Mouse (Mus musculus) kidney, embryonic 16.5 days (tissue): Measurements from ENCODE around the gene Prr18. TPM values are rescaled to one million over a fixed set of nuclear protein-coding genes. Genes with fewer than 3 reads are reported as not detected.

ENCODE experiments used
- ATAC-seq: fragments of 200-750 bp; cut with Nextera tagmentation; 2 replicates; pipeline ENCODE4 v1.8.0; 2017; ENCODE audit warnings: moderate TSS enrichment; ENCODE audit not compliant: low FRiP score, low TSS enrichment
- H3K27ac ChIP-seq: fragments of 300-500 bp; sonication (generic); 2 replicates; pipeline ENCODE4 v1.5.1; 2014; ENCODE audit warnings: low read length
- H3K27me3 ChIP-seq: fragments of 300-500 bp; sonication (generic); 2 replicates; pipeline ENCODE4 v1.6.1; 2014; ENCODE audit warnings: low read length, control low read depth, mixed read lengths; ENCODE audit not compliant: insufficient read depth
- H3K36me3 ChIP-seq: fragments of 300-500 bp; sonication (generic); 2 replicates; pipeline ENCODE4 v1.6.1; 2014; ENCODE audit warnings: low read length, control low read depth, mixed read lengths; ENCODE audit not compliant: insufficient read depth
- H3K4me1 ChIP-seq: fragments of 300-500 bp; sonication (generic); 2 replicates; pipeline ENCODE4 v1.6.1; 2014; ENCODE audit warnings: low read length, control low read depth, mixed read lengths; ENCODE audit not compliant: insufficient read depth
- H3K4me2 ChIP-seq: fragments of 300-500 bp; sonication (generic); replicated peaks from 2 replicates; pipeline ENCODE4 v1.6.1; 2014; ENCODE audit warnings: low read depth, low read length
- H3K4me3 ChIP-seq: fragments of 300-500 bp; sonication (generic); 2 replicates; pipeline ENCODE4 v1.5.1; 2014; ENCODE audit warnings: mild to moderate bottlenecking, low read length
- H3K9ac ChIP-seq: fragments of 300-500 bp; sonication (generic); replicated peaks from 2 replicates; pipeline ENCODE4 v1.6.1; 2014; ENCODE audit warnings: low read length
- H3K9me3 ChIP-seq: fragments of 300-500 bp; sonication (generic); 2 replicates; pipeline ENCODE4 v1.6.1; 2016; ENCODE audit warnings: low read length, control low read depth
- WGBS: fragments of 180-500 bp; shearing (Covaris S2); extraction: QIAGEN DNeasy Blood & Tissue Kit; methylation state at CpG from one replicate; pipeline ENCODE4 v1.1.7; 2014; 5-methylcytosine and 5-hydroxymethylcytosine counted together
- polyA plus RNA-seq: library from polyadenylated mRNA; unstranded; fragments of >200 nt; fragmentation: Nextera tagmentation; extraction: Ambion mirVana; gene quantifications from 2 replicates; pipeline ENCODE4 v1.2.1, GENCODE M21; 2015

Prr18 gene
- polyA plus RNA-seq, 1 experiment from 2014 or later, result 0.19 TPM

GRCm38 (mm10) chr17:8339666-8340374 is 2.6 kb downstream of the Prr18 start:
- Histone ChIP-seq H3K27ac (no peak overlapping the region), H3K36me3 (no peaks in the 10 kb centered on the region), H3K9me3 (no peaks in the 10 kb centered on the region), H3K27me3 (peaks cover 42% of the 10 kb centered on the region), H3K9ac (peak overlapping the region; percentile 69; the same call in 1 of the 2 replicates), H3K4me2 (peak overlapping the region; percentile 98), H3K4me3 (peak overlapping the region; percentile 57), H3K4me1 (peaks cover 21% of the 10 kb centered on the region)
- WGBS, result 30% methylated on average over 8 of the region's 8 CpGs
- ATAC-seq, result no peak

GRCm38 (mm10) chr17:8340407-8341359 is 3.4 kb downstream of the Prr18 start:
- peak overlapping the region; percentile 98 for H3K4me2 ChIP-seq
- H3K4me3 ChIP-seq, result peak overlapping the region; percentile 57
- H3K27ac ChIP-seq, result no peak overlapping the region
- peaks cover 42% of the 10 kb centered on the region for H3K27me3 ChIP-seq
- H3K36me3 ChIP-seq, result no peaks in the 10 kb centered on the region
- peaks cover 21% of the 10 kb centered on the region for H3K4me1 ChIP-seq
- H3K9ac ChIP-seq, result peak overlapping the region; percentile 69
- H3K9me3 ChIP-seq, result no peaks in the 10 kb centered on the region
- peak; percentile 73 for ATAC-seq
- WGBS, result under 1% methylated on average over 71 of the region's 92 CpGs

DNA sequence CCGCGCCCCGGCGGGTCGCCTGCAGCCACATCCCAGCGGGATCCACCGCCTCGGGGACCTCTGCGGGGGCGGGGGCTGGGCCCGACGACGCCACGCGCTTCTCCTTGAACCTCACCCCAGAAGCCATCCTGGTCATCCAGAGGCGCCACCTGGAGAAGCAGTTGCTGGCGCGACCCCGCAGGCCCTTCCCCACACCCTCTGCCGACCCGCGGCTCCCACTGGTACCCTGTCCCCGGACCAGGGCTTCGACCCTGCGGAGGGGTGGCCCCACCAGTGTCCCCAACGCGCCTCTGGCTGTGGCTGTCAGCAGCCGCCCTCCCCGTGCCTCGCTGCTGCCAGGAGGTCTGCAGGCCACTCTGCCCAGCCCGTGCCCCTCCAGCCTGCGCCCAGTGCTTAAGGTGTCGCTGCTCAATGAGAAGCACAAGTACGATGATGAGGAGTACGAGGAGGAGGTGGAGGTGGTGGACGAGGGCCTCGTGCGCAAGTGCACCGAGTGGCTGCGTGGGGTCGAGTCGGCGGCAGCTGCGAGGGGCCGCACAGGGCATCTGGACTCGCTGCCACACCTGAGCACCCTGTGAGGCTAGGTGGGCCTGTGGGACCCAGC is 4.2 kb downstream of the Prr18 start:
- H3K4me2 ChIP-seq, result peak overlapping the region; percentile 98
- H3K9me3 ChIP-seq, result no peaks in the 10 kb centered on the region
- 10% methylated on average over 42 of the region's 46 CpGs for WGBS
- H3K36me3 ChIP-seq, result no peaks in the 10 kb centered on the region
- peak overlapping the region; percentile 69 for H3K9ac ChIP-seq
- H3K27ac ChIP-seq, result no peak overlapping the region
- peak overlapping the region; percentile 57 for H3K4me3 ChIP-seq
- peaks cover 42% of the 10 kb centered on the region for H3K27me3 ChIP-seq
- peak; percentile 70 for ATAC-seq
- peaks cover 21% of the 10 kb centered on the region for H3K4me1 ChIP-seq

DNA sequence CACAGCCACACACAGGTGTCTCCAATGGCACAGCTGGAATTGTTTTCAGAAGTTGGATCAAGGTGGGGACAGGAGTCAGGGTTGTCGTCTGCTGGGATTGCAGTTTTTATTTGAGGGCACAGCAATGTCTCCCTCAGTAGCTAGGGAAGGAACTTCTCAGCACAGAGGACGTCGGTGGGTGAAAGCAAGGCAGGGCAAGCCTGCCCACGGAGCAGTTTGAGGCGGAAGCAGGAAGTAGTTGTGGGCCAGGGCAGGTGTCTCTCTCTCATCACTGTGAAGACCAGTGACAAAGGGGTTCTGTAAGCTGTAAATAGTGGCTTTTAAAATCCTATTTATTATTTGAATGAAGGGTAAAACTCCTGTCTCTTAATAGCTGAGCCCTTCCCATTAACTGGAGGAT is 5.4 kb downstream of the Prr18 start:
- Histone ChIP-seq H3K4me2 (no peak overlapping the region), H3K4me3 (no peak overlapping the region), H3K9ac (no peak overlapping the region), H3K27me3 (peaks cover 42% of the 10 kb centered on the region), H3K9me3 (no peaks in the 10 kb centered on the region), H3K27ac (no peak overlapping the region), H3K4me1 (peaks cover 21% of the 10 kb centered on the region), H3K36me3 (no peaks in the 10 kb centered on the region)
- no peak for ATAC-seq
- 40% methylated on average over 5 of the region's 5 CpGs for WGBS

DNA sequence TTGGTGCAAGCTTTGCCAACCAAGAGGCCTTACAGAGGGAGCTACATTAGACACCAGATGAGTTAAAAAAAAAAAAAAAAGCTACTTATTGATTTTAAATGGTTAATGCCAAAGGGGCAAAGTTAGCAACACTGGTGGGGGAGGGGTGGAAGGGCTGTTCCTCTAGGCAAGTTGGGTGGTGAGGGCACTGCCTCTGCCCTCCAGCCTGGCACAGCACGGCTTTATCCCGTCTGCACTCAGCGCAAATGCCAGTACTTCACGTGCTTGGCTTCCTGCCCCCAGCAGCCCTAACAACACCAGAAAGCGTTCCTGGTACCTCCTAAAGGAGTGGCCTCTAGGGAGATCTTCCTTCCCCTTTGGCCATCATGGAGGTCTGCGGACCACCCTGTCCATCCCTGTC is 6.2 kb downstream of the Prr18 start:
- WGBS, result 64% methylated on average over 6 of the region's 6 CpGs
- Histone ChIP-seq H3K9ac (no peak overlapping the region), H3K9me3 (no peaks in the 10 kb centered on the region), H3K4me1 (peaks cover 21% of the 10 kb centered on the region), H3K4me2 (no peak overlapping the region), H3K27me3 (peaks cover 41% of the 10 kb centered on the region), H3K27ac (no peak overlapping the region), H3K4me3 (no peak overlapping the region), H3K36me3 (no peaks in the 10 kb centered on the region)
- no peak for ATAC-seq

DNA sequence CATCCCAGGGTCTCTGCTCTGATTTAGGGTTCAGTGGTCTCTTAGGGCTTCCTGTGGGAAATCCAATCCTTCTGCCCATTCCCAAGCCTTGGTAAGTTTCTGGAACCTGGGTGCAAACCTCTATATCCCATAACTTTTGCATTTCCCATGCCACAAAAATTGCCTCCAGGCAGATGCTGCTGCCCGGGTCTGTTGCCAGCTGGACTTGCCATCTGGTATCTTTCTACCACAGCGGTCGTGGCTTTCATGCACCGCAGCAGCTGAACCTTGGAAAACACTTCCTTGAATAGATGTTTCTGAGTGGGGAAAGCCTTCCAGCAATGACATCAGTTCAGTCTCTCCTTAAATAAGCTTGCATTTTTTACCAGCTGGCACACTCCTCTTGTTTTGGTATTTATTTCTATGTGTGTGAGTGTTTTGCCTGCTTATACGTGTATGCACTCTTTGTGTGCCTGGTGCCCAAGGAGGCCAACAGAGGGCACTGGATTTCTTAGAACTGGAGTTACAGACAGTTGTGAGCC is 10.6 kb downstream of the Prr18 start:
- no peak overlapping the region for H3K9ac ChIP-seq
- H3K27ac ChIP-seq, result no peak overlapping the region
- no peak for ATAC-seq
- H3K4me1 ChIP-seq, result no peaks in the 10 kb centered on the region
- WGBS, result 81% methylated on average over 5 of the region's 5 CpGs
- no peaks in the 10 kb centered on the region for H3K9me3 ChIP-seq
- no peak overlapping the region for H3K4me3 ChIP-seq
- H3K27me3 ChIP-seq, result no peaks in the 10 kb centered on the region
- H3K4me2 ChIP-seq, result no peak overlapping the region
- no peaks in the 10 kb centered on the region for H3K36me3 ChIP-seq

- Histone ChIP-seq H3K4me1 (no peaks in the 10 kb centered on the region), H3K4me3 (no peak overlapping the region), H3K36me3 (no peaks in the 10 kb centered on the region), H3K4me2 (no peak overlapping the region), H3K27ac (no peak overlapping the region), H3K9me3 (no peaks in the 10 kb centered on the region), H3K9ac (no peak overlapping the region), H3K27me3 (no peaks in the 10 kb centered on the region)
- no peak for ATAC-seq
- WGBS, result 82% methylated on average over 4 of the region's 4 CpGs
Measured at GRCm38 (mm10) chr17:8348941-8349340, 11.7 kb downstream of the Prr18 start.

- Histone ChIP-seq H3K9ac (no peak overlapping the region), H3K36me3 (no peaks in the 10 kb centered on the region), H3K27me3 (no peaks in the 10 kb centered on the region), H3K4me2 (no peak overlapping the region), H3K9me3 (no peaks in the 10 kb centered on the region), H3K4me1 (no peaks in the 10 kb centered on the region), H3K4me3 (no peak overlapping the region), H3K27ac (no peak overlapping the region)
- WGBS, result 73% methylated on average over 7 of the region's 7 CpGs
- no peak; the same call in 1 of the 2 replicates for ATAC-seq
Measured at GRCm38 (mm10) chr17:8351088-8351487, 13.8 kb downstream of the Prr18 start.

DNA sequence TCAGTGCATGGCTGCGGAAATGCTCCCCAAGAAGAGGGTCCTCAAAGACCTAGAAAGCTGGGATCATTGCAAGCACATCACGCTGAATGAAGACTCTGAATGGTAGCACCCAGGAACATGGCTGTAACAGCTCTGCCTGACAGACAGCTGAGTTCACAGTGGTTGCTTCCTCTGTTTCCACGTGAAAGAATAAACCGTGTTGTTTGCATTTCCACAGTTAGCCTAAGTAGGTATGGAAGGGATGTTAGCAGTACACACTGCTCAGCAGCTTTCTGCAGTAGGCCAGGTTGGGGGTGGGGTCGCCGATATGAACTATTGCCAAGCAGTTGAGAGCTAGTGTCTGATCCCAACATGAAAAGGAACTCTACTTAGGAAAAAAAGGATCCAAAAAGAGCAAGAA is 18.4 kb downstream of the Prr18 start, which contains the start of gene T2:
T2 (plus strand) TSS at position 301 of the 400 bp plus-strand sequence.
- Histone ChIP-seq H3K9me3 (no peaks in the 10 kb centered on the region), H3K36me3 (no peaks in the 10 kb centered on the region), H3K27ac (no peak within 1 kb of the TSS), H3K4me3 (no peak within 1 kb of the TSS), H3K4me1 (no peaks in the 10 kb centered on the region), H3K27me3 (no peaks in the 10 kb centered on the region), H3K4me2 (no peak within 1 kb of the TSS), H3K9ac (no peak within 1 kb of the TSS)
- no peak for ATAC-seq
- 80% methylated on average over 6 of the region's 6 CpGs for WGBS
